Mouse (Mus musculus): ENCODE results near the gene Bnc2. TPM values are rescaled to one million over a fixed set of nuclear protein-coding genes. Genes with fewer than 3 reads are reported as not detected.

The Bnc2 gene
- polyA plus RNA-seq, 1 experiment = not detected

DNA sequence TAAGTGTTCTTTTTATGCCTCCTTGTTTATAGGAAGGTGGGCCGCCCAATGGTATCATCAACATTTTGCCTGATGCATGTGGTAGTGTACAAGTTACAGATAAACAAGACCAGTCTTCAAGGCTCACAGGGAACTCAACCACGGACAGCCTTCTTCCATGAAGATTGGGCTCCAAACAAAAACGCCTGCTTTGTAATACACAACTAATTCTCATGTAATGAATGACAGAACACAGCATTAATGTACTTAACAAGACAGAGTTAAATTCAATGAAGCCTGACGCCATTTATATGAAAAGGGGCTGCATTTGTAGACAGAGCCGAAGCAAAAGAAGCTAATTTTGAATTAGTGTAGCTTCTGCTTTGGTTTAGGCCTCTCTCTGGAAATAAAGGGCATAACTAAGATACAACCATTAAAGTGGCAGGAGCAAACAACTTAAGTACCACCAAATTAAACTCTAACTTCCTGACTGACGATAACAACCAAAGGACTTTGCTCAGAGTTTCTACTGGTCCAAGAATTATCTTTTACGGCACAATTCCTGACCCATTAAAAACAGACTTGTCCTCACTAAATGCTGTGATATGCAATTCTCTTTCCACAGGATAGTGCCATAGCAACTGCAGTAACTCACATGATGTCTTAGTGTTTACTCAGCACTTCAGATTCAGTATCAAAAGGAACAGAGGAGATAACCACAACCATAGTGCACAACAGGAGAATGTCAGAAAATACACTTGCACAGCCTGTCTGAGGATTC is 225.6 kb downstream of the Bnc2 start:
- H3K4me3 ChIP-seq (ENCODE audit: insufficient read depth, low read length) = no peak overlapping the region
- no peak for TF ChIP-seq POLR2A (IDR thresholded peaks at IDR 0.05; ENCODE audit: borderline replicate concordance, low read depth, low read length)
- no peak for TF ChIP-seq CTCF (IDR thresholded peaks at IDR 0.05; ENCODE audit: low read depth, low read length)
- H3K4me1 ChIP-seq (ENCODE audit: control insufficient read depth, insufficient read depth, low read length) = no peaks in the 10 kb centered on the region
- no peak overlapping the region for H3K27ac ChIP-seq (ENCODE audit: insufficient read depth, low read depth, low read length)

DNA sequence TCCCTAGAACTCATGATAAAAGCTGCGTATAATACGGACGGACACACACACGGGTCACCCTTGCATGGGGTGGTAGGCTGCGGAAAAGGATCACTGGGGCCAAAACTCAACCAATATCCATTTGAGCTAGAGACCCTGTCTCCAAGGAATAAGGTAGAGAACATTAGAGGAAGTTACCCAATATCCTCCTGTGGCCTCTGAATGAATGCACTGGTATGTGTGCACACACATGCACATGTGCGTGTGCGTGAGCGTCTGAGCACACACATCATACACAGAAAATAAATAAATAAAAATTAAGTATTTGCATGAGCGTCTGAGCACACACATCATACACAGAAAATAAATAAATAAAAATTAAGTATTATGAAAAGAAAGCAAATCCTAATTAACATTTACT is 241.8 kb downstream of the Bnc2 start:
- no peak overlapping the region for H3K27ac ChIP-seq (ENCODE audit: insufficient read depth, low read depth, low read length)
- no peak overlapping the region for H3K4me3 ChIP-seq (ENCODE audit: insufficient read depth, low read length)
- no peak for TF ChIP-seq POLR2A (IDR thresholded peaks at IDR 0.05; ENCODE audit: borderline replicate concordance, low read depth, low read length)
- TF ChIP-seq CTCF (IDR thresholded peaks at IDR 0.05; ENCODE audit: low read depth, low read length) = no peak
- H3K4me1 ChIP-seq (ENCODE audit: control insufficient read depth, insufficient read depth, low read length) = no peaks in the 10 kb centered on the region

DNA sequence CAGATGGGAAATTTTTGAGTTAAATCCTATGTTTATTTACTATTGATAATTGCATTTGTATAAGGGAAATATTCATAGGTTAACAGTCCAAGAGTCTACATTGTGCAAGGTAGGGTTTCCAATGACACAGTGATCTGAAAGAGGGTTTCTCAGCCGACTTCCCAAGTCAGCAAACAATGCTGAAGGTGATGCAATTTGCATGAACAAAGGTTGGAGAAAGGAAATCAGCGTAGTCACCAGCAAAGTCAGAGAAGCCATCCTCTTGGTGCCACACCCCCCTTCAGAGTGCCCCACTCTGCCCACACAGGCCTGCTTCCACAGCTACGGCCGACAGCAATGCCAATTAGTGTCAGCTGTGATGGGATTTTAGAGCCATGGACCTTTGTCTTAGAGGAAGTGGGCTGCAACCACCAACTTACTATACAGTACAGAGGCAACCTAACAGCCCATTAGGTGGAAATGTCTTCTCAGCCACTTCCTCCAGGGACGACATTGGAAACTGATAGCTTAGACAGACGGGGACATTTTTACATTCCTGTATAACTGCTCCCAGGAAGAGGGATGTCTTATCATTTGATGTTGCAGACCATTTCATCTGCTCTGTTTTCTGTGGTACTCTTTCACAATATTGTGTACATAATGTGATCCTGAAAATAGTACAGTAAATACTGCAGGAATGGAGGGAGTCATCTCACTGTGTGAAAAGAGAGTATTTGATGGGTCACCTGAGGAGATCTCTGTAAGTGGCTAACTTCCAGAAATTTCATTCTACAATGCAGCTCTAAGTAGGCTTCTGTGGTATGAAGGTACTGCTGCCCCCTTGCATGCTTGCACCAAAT is 243.2 kb downstream of the Bnc2 start:
- H3K4me3 ChIP-seq (ENCODE audit: insufficient read depth, low read length) = no peak overlapping the region
- H3K27ac ChIP-seq (ENCODE audit: insufficient read depth, low read depth, low read length) = no peak overlapping the region
- H3K4me1 ChIP-seq (ENCODE audit: control insufficient read depth, insufficient read depth, low read length) = no peaks in the 10 kb centered on the region
- TF ChIP-seq CTCF (IDR thresholded peaks at IDR 0.05; ENCODE audit: low read depth, low read length) = no peak
- no peak for TF ChIP-seq POLR2A (IDR thresholded peaks at IDR 0.05; ENCODE audit: borderline replicate concordance, low read depth, low read length)

DNA sequence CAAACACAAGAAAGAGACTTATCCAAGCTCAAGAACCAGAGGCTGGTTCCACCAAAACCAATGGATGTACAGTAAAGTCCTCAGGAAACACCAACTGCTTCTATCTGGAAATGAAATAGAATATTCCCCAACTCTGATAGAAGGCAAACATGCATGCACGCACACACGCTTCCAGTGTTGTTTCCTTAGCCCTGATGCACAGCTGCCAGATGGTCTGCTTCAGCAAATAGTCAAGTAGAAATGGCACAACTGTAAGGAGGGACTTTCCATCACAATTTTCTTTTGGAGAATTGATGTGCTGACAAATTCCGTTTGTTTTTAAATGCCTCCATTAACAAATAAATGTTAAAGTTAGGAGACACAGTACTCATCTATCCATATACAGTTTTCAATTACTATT is 247.1 kb downstream of the Bnc2 start:
- no peak for TF ChIP-seq POLR2A (IDR thresholded peaks at IDR 0.05; ENCODE audit: borderline replicate concordance, low read depth, low read length)
- TF ChIP-seq CTCF (IDR thresholded peaks at IDR 0.05; ENCODE audit: low read depth, low read length) = no peak
- H3K4me3 ChIP-seq (ENCODE audit: insufficient read depth, low read length) = no peak overlapping the region
- H3K27ac ChIP-seq (ENCODE audit: insufficient read depth, low read depth, low read length) = no peak overlapping the region
- no peaks in the 10 kb centered on the region for H3K4me1 ChIP-seq (ENCODE audit: control insufficient read depth, insufficient read depth, low read length)

DNA sequence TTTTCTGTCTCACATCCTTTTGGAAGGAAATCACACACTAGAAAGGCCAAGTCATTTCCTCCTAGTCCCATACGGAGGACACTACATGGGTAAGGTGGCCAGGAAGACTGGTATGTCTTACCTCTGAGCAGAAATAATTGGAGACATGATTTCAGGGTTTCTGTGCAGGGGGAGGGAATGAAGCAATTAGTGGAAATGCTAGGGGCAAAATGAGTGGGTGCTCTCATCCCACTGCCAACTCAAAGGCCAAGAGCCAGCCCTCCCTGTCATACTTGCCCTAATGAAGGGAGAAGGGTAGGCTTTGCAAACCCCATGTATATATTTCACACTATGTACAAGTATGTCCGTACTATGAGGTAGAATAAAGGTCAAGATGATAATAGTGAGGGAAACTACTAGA is 263.6 kb downstream of the Bnc2 start:
- no peak overlapping the region for H3K4me3 ChIP-seq (ENCODE audit: insufficient read depth, low read length)
- H3K4me1 ChIP-seq (ENCODE audit: control insufficient read depth, insufficient read depth, low read length) = no peaks in the 10 kb centered on the region
- TF ChIP-seq CTCF (IDR thresholded peaks at IDR 0.05; ENCODE audit: low read depth, low read length) (no peak), POLR2A (IDR thresholded peaks at IDR 0.05; ENCODE audit: borderline replicate concordance, low read depth, low read length) (no peak)
- no peak overlapping the region for H3K27ac ChIP-seq (ENCODE audit: insufficient read depth, low read depth, low read length)

DNA sequence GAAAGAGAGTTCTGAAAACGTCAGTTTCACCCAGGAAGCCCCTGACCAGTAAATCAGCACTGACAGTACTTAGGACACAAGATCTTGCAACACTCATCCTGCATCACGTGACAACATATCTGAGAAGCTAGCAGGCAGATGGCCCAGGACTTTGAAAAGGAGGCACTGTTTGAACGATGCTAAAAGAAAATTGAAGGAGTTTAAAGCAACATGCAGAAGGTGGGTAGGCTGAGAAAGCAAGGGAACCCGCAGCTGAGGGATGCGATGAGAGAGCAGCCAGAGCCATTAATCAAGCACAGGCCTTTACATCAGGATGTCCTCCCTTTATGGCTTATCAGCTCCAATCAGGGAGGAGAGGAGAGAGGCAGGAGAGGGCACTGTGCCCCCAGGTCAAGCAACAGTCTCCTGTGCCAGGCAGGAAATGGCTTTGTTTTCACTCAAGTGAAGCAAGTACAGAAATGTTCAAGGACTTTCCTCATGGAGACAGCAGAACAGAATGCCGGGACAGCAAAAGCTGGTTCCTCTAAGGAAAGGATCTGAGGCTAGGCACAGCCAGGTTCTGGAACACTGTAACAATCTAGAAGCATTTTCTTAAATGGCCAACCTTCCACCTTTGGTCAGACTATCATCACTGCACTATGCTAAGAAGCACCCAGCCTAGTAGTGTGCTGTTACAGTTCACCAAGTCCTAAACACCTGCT is 267.6 kb downstream of the Bnc2 start:
- TF ChIP-seq CTCF (IDR thresholded peaks at IDR 0.05; ENCODE audit: low read depth, low read length) (no peak), POLR2A (IDR thresholded peaks at IDR 0.05; ENCODE audit: borderline replicate concordance, low read depth, low read length) (no peak)

DNA sequence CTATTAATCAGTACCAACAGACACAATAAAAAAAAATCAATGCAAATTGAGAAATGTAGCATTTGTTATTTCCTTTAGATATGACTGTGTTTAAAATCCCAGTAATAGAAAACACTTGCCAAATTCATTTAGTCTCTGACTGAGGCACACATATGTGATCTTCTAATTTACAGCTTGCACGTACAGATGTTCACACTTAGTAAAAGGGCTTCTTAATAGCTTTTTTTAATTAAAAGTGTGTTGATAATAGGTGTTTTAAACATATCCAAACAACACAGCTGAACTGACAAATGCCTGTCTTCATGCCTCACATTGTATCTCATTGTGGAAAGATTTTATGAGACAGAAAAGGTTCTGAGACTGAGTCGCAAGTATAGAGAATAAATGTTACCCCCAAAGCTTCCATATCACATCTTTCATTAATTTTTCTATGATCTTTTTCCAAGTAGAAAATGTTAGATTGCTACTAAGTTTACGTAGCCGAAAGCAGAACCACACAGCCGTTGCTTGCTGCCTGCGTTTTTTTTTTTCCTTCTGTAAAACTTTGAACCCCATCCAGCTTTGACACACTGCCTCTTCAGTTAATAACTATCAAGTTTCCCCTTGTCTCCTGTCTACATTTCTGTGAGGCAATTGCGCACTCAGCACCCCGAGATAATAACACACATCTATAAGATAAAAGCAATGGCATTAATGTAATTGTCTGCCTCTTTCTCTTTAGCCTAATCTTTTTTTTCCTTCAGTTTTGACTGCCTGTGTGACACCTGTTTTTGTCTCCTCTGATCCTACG is 271.5 kb downstream of the Bnc2 start:
- Histone ChIP-seq H3K27ac (ENCODE audit: insufficient read depth, low read depth, low read length) (no peak overlapping the region), H3K4me3 (ENCODE audit: insufficient read depth, low read length) (no peak overlapping the region), H3K4me1 (ENCODE audit: control insufficient read depth, insufficient read depth, low read length) (no peaks in the 10 kb centered on the region)
- no peak for TF ChIP-seq CTCF (IDR thresholded peaks at IDR 0.05; ENCODE audit: low read depth, low read length)

More for the DNA sequence above, 267.6 kb downstream of the Bnc2 start:
- no peaks in the 10 kb centered on the region for H3K4me1 ChIP-seq (ENCODE audit: control insufficient read depth, insufficient read depth, low read length)
- no peak overlapping the region for H3K27ac ChIP-seq (ENCODE audit: insufficient read depth, low read depth, low read length)
- no peak overlapping the region for H3K4me3 ChIP-seq (ENCODE audit: insufficient read depth, low read length)

DNA sequence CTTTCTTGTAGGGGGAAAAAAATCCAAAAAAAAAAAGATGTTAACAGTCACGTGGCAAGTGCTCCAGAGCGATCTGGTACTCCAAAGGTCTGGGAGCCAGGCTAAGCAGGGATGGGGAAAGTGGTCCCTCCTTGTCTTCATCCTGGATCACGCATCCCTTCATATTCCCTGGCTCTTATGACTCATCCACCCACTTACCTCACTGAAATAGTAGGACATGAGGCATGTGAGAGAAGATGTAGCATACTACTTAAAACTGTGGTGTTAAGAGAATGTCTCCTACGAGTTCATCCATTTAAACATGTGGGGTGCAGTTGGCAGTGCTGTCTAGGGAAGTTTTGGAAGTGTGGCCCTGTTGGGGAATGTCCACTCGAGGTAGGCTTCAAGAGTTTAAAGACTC is 286.1 kb downstream of the Bnc2 start:
- Histone ChIP-seq H3K27ac (ENCODE audit: insufficient read depth, low read depth, low read length) (no peak overlapping the region), H3K4me3 (ENCODE audit: insufficient read depth, low read length) (no peak overlapping the region), H3K4me1 (ENCODE audit: control insufficient read depth, insufficient read depth, low read length) (no peaks in the 10 kb centered on the region)
- TF ChIP-seq CTCF (IDR thresholded peaks at IDR 0.05; ENCODE audit: low read depth, low read length) = no peak
- TF ChIP-seq POLR2A (IDR thresholded peaks at IDR 0.05; ENCODE audit: borderline replicate concordance, low read depth, low read length) = no peak

DNA sequence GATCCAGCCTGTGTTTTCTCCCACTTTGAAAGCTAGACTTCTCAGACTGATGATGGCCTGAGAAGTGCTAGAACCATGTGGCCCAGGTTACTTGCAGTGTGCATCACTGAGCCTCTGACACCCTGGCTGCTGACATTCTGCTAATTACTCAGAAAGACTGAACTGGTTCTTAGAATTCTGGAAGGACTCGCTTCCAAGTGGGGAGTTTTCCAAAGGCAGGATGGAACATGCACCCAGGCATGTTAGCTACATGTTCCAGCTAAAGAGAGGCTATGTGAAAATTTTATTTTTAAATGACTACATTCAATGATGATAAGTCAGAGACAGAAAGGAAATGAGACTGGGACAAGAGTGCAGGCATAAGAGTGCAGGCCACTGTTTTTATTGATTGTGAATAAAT is 289.9 kb downstream of the Bnc2 start:
- H3K4me3 ChIP-seq (ENCODE audit: insufficient read depth, low read length) = no peak overlapping the region
- no peaks in the 10 kb centered on the region for H3K4me1 ChIP-seq (ENCODE audit: control insufficient read depth, insufficient read depth, low read length)
- no peak for TF ChIP-seq CTCF (IDR thresholded peaks at IDR 0.05; ENCODE audit: low read depth, low read length)
- no peak for TF ChIP-seq POLR2A (IDR thresholded peaks at IDR 0.05; ENCODE audit: borderline replicate concordance, low read depth, low read length)
- no peak overlapping the region for H3K27ac ChIP-seq (ENCODE audit: insufficient read depth, low read depth, low read length)
